Mouse (Mus musculus): ENCODE measurements around the gene Fam187b.

DNA sequence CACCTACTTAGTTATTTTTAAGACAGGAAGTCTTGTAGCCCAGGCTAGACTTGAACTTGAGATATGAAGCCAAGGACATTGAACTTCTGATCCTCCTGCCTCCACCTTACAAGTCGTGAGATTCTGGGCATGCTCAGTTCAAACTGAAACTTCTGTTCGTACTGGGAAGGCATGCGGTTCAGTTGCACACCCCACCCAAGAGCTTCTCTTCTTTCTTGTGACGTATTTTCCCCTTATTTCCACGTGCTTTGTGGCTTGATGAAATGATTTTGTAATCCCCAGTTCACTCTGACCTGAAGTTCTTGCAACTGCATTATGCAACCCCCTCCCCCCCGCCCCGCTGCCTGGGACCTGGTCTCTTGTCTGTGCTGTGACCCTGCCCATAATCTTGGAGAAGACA, 58.1 kb downstream of the Fam187b start:
- TF ChIP-seq CTCF (IDR thresholded peaks at IDR 0.05; ENCODE audit: low read depth) (no peak), EP300 (IDR thresholded peaks at IDR 0.05; ENCODE audit: low read depth) (no peak)

Measured in liver, embryonic 14.5 days (tissue).